Mouse (Mus musculus) NIH3T3 (cell line): ENCODE measurements around the gene Dhrs7b.
A peak's percentile ranks its signal among the peaks of the same experiment; 100 is the strongest.
"Not testable (repeated sequence)": the region's sequence is repeated elsewhere in the genome, so short reads cannot be mapped to it uniquely, and the experiment has no call there.

Experiments used
- DNase-seq: peaks from one replicate; pipeline ENCODE4 v3.0.0-alpha.2; 2012; ENCODE audit warnings: low read depth

Gene Dhrs7b

GRCm38 (mm10) chr11:60830433-60831052 is at the start of gene Dhrs7b:
Gene Dhrs7b (plus strand): TSS chr11:60830631.
- DNase-seq, result peak; percentile 96

GRCm38 (mm10) chr11:60784179-60784922 is 46.1 kb upstream of the Dhrs7b start:
- DNase-seq, result no peak

- no peak for DNase-seq
Observed at GRCm38 (mm10) chr11:60787595-60787994, 42.8 kb upstream of the Dhrs7b start.

GRCm38 (mm10) chr11:60790472-60790871 is 40.0 kb upstream of the Dhrs7b start:
- DNase-seq, result peak; percentile 26

GRCm38 (mm10) chr11:60796342-60796741 is 34.1 kb upstream of the Dhrs7b start:
- no peak for DNase-seq

- no peak for DNase-seq
Observed at GRCm38 (mm10) chr11:60799977-60800376, 30.5 kb upstream of the Dhrs7b start.

GRCm38 (mm10) chr11:60800892-60801291 is 29.5 kb upstream of the Dhrs7b start:
- DNase-seq, result no peak

- peak; percentile 85 for DNase-seq
Observed at GRCm38 (mm10) chr11:60808286-60809070, 22.0 kb upstream of the Dhrs7b start.

- peak; percentile 50 for DNase-seq
Observed at GRCm38 (mm10) chr11:60809546-60809945, 20.9 kb upstream of the Dhrs7b start.

- DNase-seq, result no peak
Observed at GRCm38 (mm10) chr11:60810046-60810965, 20.1 kb upstream of the Dhrs7b start.

- DNase-seq, result peak; percentile 97
Observed at GRCm38 (mm10) chr11:60811054-60811460, 19.4 kb upstream of the Dhrs7b start.

GRCm38 (mm10) chr11:60811618-60812017 is 18.8 kb upstream of the Dhrs7b start, which contains the start of gene Shmt1:
Gene Shmt1 (minus strand): TSS chr11:60811718.
- not testable (repeated sequence) for DNase-seq

- no peak for DNase-seq
Observed at GRCm38 (mm10) chr11:60816398-60816797, 14.0 kb upstream of the Dhrs7b start.

- DNase-seq, result no peak
Observed at GRCm38 (mm10) chr11:60823771-60824170, 6.7 kb upstream of the Dhrs7b start.

GRCm38 (mm10) chr11:60825191-60825590 is 5.2 kb upstream of the Dhrs7b start:
- DNase-seq, result peak; percentile 49

- no peak for DNase-seq
Observed at GRCm38 (mm10) chr11:60826700-60827099, 3.7 kb upstream of the Dhrs7b start.

- no peak for DNase-seq
Observed at GRCm38 (mm10) chr11:60827241-60827945, 3.0 kb upstream of the Dhrs7b start.

GRCm38 (mm10) chr11:60828903-60829302 is 1.5 kb upstream of the Dhrs7b start:
- DNase-seq, result peak; percentile 68

- DNase-seq, result no peak
Observed at GRCm38 (mm10) chr11:60836897-60837296, 6.5 kb downstream of the Dhrs7b start.

GRCm38 (mm10) chr11:60837644-60838406 is 7.4 kb downstream of the Dhrs7b start:
- no peak for DNase-seq
